Mouse (Mus musculus) lung, postnatal 0 days (tissue): ENCODE measurements around the gene Nos1. TPM values are rescaled to one million over a fixed set of nuclear protein-coding genes. Genes with fewer than 3 reads are reported as not detected.

Experiments
- ATAC-seq: fragments of 200-750 bp; cut with Nextera tagmentation; 2 replicates; pipeline ENCODE4 v1.8.0; 2017; ENCODE audit warnings: moderate library complexity
- DNase-seq: peaks from one replicate; pipeline ENCODE4 v3.0.0-alpha.2; 2016; ENCODE audit warnings: low spot score
- H3K27ac ChIP-seq: fragments of 300-500 bp; sonication (generic); 2 replicates; pipeline ENCODE4 v1.5.1; 2014; ENCODE audit warnings: antibody characterized with exemption, mild to moderate bottlenecking, low read length, mixed read lengths
- H3K27me3 ChIP-seq: fragments of 300-500 bp; sonication (generic); replicated peaks from 2 replicates; pipeline ENCODE4 v1.6.1; 2014; ENCODE audit warnings: low read length, mixed read lengths; ENCODE audit not compliant: insufficient read depth
- H3K36me3 ChIP-seq: fragments of 300-500 bp; sonication (generic); 2 replicates; pipeline ENCODE4 v1.6.1; 2014; ENCODE audit warnings: low read length, mixed read lengths; ENCODE audit not compliant: insufficient read depth
- H3K4me1 ChIP-seq: fragments of 300-500 bp; sonication (generic); 2 replicates; pipeline ENCODE4 v1.6.1; 2014; ENCODE audit warnings: antibody characterized with exemption, low read depth, low read length, mixed read lengths; ENCODE audit not compliant: insufficient read depth
- H3K4me2 ChIP-seq: fragments of 300-500 bp; sonication (generic); replicated peaks from 2 replicates; pipeline ENCODE4 v1.6.1; 2014; ENCODE audit warnings: low read depth, mild to moderate bottlenecking, low read length, moderate library complexity, mixed read lengths
- H3K4me3 ChIP-seq: fragments of 300-500 bp; sonication (generic); 2 replicates; pipeline ENCODE4 v1.5.1; 2014; ENCODE audit warnings: low read depth, low read length
- H3K9ac ChIP-seq: fragments of 300-500 bp; sonication (generic); replicated peaks from 2 replicates; pipeline ENCODE4 v1.6.1; 2014; ENCODE audit warnings: low read depth, mild to moderate bottlenecking
- H3K9me3 ChIP-seq: fragments of 300-500 bp; sonication (generic); 2 replicates; pipeline ENCODE4 v1.6.1; 2016; ENCODE audit warnings: low read length, mixed read lengths
- CTCF ChIP-seq: IDR thresholded peaks from 2 replicates; pipeline ENCODE4 v1.5.1; 2016; ENCODE audit warnings: antibody characterized with exemption, mild to moderate bottlenecking
- EP300 ChIP-seq: IDR thresholded peaks from 2 replicates; pipeline ENCODE4 v1.6.1; 2016; ENCODE audit warnings: antibody characterized with exemption, mild to moderate bottlenecking, control low read depth
- WGBS: fragments of 180-500 bp; shearing (Covaris S2); extraction: QIAGEN DNeasy Blood & Tissue Kit; methylation state at CpG from one replicate; pipeline ENCODE4 v1.1.7; 2014; 5-methylcytosine and 5-hydroxymethylcytosine counted together
- polyA plus RNA-seq: library from polyadenylated mRNA; unstranded; fragments of >200 nt; fragmentation: Nextera tagmentation; extraction: Ambion mirVana; gene quantifications from 2 replicates; pipeline ENCODE4 v1.2.1, GENCODE M21; 2015

Gene Nos1
- polyA plus RNA-seq, 1 experiment from 2014 or later = 0.05 TPM

DNA sequence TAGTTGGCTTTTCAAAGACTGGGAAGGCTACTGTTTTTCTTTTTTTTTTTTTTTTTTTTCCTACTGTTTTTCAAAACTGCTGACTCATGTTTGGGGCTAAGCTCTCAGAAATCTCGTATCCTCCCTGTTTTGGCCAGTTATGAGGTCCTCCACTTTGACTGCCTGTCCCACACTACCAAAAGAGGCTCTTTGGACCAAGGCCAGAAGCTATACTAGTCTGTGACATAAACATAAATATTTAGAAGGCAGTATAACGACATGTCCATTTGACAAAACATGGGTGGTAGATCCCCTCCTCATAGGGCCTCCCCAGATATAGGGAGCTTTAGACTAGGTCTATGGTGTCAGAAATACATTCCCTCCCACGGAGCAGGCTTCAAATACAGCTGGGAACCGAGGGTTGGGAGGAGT, 186.8 kb downstream of the Nos1 start:
- H3K4me2 ChIP-seq = no peak overlapping the region
- H3K36me3 ChIP-seq = no peaks in the 10 kb centered on the region
- no peaks in the 10 kb centered on the region for H3K4me1 ChIP-seq
- H3K4me3 ChIP-seq = no peak overlapping the region
- H3K27me3 ChIP-seq = no peaks in the 10 kb centered on the region
- ATAC-seq (peak; percentile 50), DNase-seq (peak; percentile 49)
- H3K9me3 ChIP-seq = no peaks in the 10 kb centered on the region
- 17% methylated on average over 4 of the region's 4 CpGs for WGBS
- no peak overlapping the region for H3K9ac ChIP-seq
- TF ChIP-seq CTCF = no peak
- TF ChIP-seq EP300 = no peak
- H3K27ac ChIP-seq = no peak overlapping the region

DNA sequence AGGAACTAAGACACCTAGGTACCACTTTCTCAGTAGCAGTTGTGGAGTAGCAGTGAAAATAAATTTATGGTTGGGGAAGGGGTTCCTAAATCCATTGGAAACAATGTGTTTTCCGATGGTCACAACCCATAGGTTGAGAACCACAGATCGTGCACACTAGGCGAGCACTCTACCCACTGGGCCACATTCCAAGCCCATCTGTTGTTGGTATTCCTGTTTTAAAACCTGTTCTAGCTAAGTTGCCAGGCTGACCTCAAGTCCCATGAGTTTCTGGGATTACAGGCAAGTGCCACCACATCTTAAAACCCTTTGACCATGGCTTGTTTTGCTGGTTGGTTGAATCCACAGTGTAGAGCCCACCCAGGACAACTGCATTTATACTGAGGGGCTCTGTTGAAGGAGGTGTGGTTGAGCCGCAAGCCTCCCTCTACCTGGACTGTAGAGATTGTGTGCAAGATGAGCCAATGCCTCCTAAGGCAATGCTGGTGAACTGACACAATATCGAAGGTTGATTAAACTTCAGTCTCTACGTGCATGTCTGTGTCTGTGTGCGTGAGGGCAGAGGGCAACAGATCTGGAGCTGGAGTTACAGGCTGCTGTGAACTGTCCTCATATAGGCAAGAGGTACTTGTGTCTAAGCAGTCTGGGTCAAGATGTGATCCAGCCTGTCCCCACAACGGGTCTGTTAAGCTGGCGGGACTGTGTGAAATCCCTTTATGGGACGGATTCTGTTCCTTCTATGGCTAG, 189.0 kb downstream of the Nos1 start:
- no peaks in the 10 kb centered on the region for H3K4me1 ChIP-seq
- no peaks in the 10 kb centered on the region for H3K9me3 ChIP-seq
- no peak overlapping the region for H3K9ac ChIP-seq
- no peak overlapping the region for H3K27ac ChIP-seq
- no peak overlapping the region for H3K4me2 ChIP-seq
- TF ChIP-seq EP300 (no peak), CTCF (no peak)
- no peaks in the 10 kb centered on the region for H3K27me3 ChIP-seq
- WGBS = 87% methylated on average over 10 of the region's 10 CpGs
- ATAC-seq (no peak), DNase-seq (no peak)
- no peaks in the 10 kb centered on the region for H3K36me3 ChIP-seq
- H3K4me3 ChIP-seq = no peak overlapping the region

DNA sequence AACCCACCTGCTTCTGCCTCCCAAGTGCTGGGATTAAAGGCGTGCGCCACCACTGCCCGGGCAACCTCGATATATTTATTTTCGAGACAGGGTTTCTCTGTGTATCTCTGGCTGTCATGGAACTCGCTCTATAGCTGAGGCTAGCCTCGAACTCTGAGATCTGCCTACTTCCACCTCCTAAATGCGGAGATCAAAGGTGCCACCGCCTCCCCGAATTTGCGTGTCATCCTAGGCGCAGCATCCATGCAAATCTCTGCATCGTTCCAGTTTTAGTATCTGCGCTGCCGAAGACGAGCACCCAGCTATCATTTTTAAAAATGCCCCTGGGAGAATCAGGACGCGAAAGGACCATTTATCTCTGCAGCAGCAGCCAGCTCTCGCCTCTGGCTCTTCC, 195.4 kb downstream of the Nos1 start:
- Histone ChIP-seq H3K4me1 (no peaks in the 10 kb centered on the region; the same call in 1 of the 2 replicates), H3K9me3 (no peaks in the 10 kb centered on the region), H3K9ac (peak overlapping the region; percentile 62; the same call in 1 of the 2 replicates), H3K4me2 (peak overlapping the region; percentile 95), H3K27ac (no peak overlapping the region), H3K27me3 (no peaks in the 10 kb centered on the region), H3K4me3 (peak overlapping the region; percentile 95), H3K36me3 (no peaks in the 10 kb centered on the region)
- ATAC-seq (no peak), DNase-seq (no peak)
- 20% methylated on average over 19 of the region's 19 CpGs for WGBS
- TF ChIP-seq EP300 (no peak), CTCF (no peak)

GRCm38 (mm10) chr5:117976657-117977500, 196.0 kb downstream of the Nos1 start, which contains the start of gene Fbxo21:
Fbxo21 (plus strand) TSS chr5:117976730.
- H3K4me3 ChIP-seq = peak within 1 kb of the TSS; percentile 95
- peak within 1 kb of the TSS; percentile 62 for H3K9ac ChIP-seq
- no peaks in the 10 kb centered on the region; the same call in 1 of the 2 replicates for H3K4me1 ChIP-seq
- H3K4me2 ChIP-seq = peak within 1 kb of the TSS; percentile 95
- under 1% methylated on average over 67 of the region's 88 CpGs for WGBS
- H3K36me3 ChIP-seq = no peaks in the 10 kb centered on the region
- TF ChIP-seq EP300 = no peak
- TF ChIP-seq CTCF = peak; percentile 41
- DNase-seq (peak; percentile 93), ATAC-seq (peak; percentile 98)
- H3K27ac ChIP-seq = peak within 1 kb of the TSS; percentile 66; the same call in 1 of the 2 replicates
- no peaks in the 10 kb centered on the region for H3K27me3 ChIP-seq
- no peaks in the 10 kb centered on the region for H3K9me3 ChIP-seq

DNA sequence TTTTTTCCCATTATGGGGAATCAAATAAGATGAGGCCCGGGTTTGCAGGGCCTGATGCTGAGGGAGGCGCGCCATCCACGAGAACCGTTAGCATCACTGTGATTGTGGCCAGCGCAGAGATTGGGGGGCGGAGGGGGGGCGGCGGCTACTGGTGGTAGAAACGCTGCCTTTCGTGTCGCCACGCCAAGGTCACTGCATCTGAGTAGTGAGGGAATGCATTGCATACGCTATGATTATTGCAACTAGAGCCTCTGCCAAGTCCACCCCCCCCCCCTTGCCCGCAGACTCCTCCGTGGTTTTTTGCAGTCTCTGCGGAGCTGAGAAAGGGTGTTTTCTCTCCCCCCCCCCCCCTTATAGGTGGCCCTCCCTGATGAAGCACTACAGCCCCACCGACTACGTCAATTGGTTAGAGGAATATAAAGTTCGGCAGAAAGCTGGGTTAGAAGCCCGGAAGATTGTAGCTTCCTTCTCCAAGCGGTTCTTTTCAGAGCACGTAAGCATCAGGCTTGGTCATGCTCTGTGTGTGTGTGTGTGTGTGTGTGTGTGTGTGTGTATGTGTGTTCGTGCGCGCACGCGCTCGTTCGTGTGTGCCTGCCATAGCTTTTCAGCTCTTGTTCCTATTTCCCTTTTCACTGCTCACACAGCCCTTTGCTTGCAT, 196.8 kb downstream of the Nos1 start:
- ATAC-seq = no peak
- H3K4me2 ChIP-seq = peak overlapping the region; percentile 95
- WGBS = 10% methylated on average over 28 of the region's 30 CpGs

More for the DNA sequence above, 196.8 kb downstream of the Nos1 start:
- TF ChIP-seq CTCF = no peak
- TF ChIP-seq EP300 = no peak
- Histone ChIP-seq H3K9me3 (no peaks in the 10 kb centered on the region), H3K36me3 (no peaks in the 10 kb centered on the region), H3K9ac (peak overlapping the region; percentile 62; the same call in 1 of the 2 replicates), H3K27me3 (no peaks in the 10 kb centered on the region), H3K27ac (no peak overlapping the region), H3K4me1 (no peaks in the 10 kb centered on the region; the same call in 1 of the 2 replicates), H3K4me3 (peak overlapping the region; percentile 95)
- DNase-seq = peak; percentile 20
